Mouse (Mus musculus) heart, postnatal 0 days (tissue): ENCODE data around the gene Tnp2. TPM values are rescaled to one million over a fixed set of nuclear protein-coding genes. Genes with fewer than 3 reads are reported as not detected.

Source experiments
- ATAC-seq: fragments of 200-750 bp; cut with Nextera tagmentation; 2 replicates; pipeline ENCODE4 v1.8.0; 2017; ENCODE audit warnings: low read depth, moderate number of reproducible peaks, moderate library complexity; ENCODE audit not compliant: insufficient read depth
- DNase-seq: peaks from one replicate; pipeline ENCODE4 v3.0.0-alpha.2; 2016; ENCODE audit warnings: low spot score
- H3K27ac ChIP-seq: fragments of 300-500 bp; sonication (generic); 2 replicates; pipeline ENCODE4 v1.5.1; 2014; ENCODE audit warnings: low read depth, mild to moderate bottlenecking
- H3K27me3 ChIP-seq: fragments of 300-500 bp; sonication (generic); 2 replicates; pipeline ENCODE4 v1.6.1; 2014; ENCODE audit warnings: low read length, mixed read lengths; ENCODE audit not compliant: control insufficient read depth, insufficient read depth
- H3K36me3 ChIP-seq: fragments of 300-500 bp; sonication (generic); replicated peaks from 2 replicates; pipeline ENCODE4 v1.6.1; 2014; ENCODE audit warnings: low read length, mixed read lengths; ENCODE audit not compliant: control insufficient read depth, insufficient read depth
- H3K4me1 ChIP-seq: fragments of 300-500 bp; sonication (generic); 2 replicates; pipeline ENCODE4 v1.6.1; 2014; ENCODE audit warnings: antibody characterized with exemption; ENCODE audit not compliant: control insufficient read depth, insufficient read depth
- H3K4me2 ChIP-seq: fragments of 300-500 bp; sonication (generic); 2 replicates; pipeline ENCODE4 v1.6.1; 2014; ENCODE audit warnings: low read depth, mild to moderate bottlenecking, low read length, moderate library complexity
- H3K4me3 ChIP-seq: fragments of 300-500 bp; sonication (generic); 2 replicates; pipeline ENCODE4 v1.5.1; 2014; ENCODE audit warnings: low read depth, low read length
- H3K9ac ChIP-seq: fragments of 300-500 bp; sonication (generic); replicated peaks from 2 replicates; pipeline ENCODE4 v1.6.1; 2014; ENCODE audit warnings: low read depth, low read length, mixed read lengths
- H3K9me3 ChIP-seq: fragments of 300-500 bp; sonication (generic); replicated peaks from 2 replicates; pipeline ENCODE4 v1.6.1; 2016; ENCODE audit warnings: low read length; ENCODE audit not compliant: control insufficient read depth
- CTCF ChIP-seq: IDR thresholded peaks from 2 replicates; pipeline ENCODE4 v1.5.1; 2016; ENCODE audit warnings: antibody characterized with exemption, control low read depth, low read depth
- EP300 ChIP-seq: IDR thresholded peaks from 2 replicates; pipeline ENCODE4 v1.6.1; 2016; ENCODE audit warnings: antibody characterized with exemption, low read depth
- WGBS: fragments of 180-500 bp; shearing (Covaris S2); extraction: QIAGEN DNeasy Blood & Tissue Kit; methylation state at CpG from one replicate; pipeline ENCODE4 v1.1.7; 2014; 5-methylcytosine and 5-hydroxymethylcytosine counted together
- polyA plus RNA-seq: library from polyadenylated mRNA; unstranded; fragments of >200 nt; fragmentation: Nextera tagmentation; extraction: Ambion mirVana; gene quantifications from 2 replicates; pipeline ENCODE4 v1.2.1, GENCODE M21; 2015
- total RNA-seq: library from RNA; depleted of rRNA; stranded (reverse); fragments of >200 nt; gene quantifications from 2 replicates; pipeline ENCODE4 v1.2.3, GENCODE M21; 2014; ENCODE audit warnings: low replicate concordance

Tnp2 gene
- total and polyA plus RNA-seq, 2 experiments from 2014 or later: not detected

DNA sequence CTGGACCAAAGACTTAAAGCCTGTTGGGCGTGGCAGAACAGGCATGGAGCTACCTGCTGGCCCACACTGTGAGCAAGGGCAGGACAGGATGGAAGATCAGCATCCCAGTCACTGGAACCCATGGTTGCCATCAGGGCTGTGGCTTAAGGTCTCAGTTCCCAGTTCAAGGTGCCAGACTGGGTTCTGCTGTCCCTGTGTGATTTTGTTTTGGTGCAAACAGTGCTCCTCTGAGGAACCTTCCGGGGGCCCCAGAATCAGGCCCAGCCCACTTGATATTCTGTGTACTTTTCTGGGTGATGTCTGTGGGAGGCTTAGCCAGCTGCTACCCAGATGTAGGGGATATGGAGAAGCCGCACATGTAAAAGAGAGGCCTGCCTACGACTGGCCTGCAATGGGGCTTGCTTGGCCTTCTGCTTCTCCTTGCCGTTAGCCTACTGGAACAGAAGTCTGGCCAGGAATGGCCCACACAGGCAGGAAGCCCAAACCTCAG lies 7.8 kb downstream of the Tnp2 start:
- TF ChIP-seq CTCF (no peak), EP300 (no peak)
- Histone ChIP-seq H3K27me3 (no peaks in the 10 kb centered on the region), H3K9ac (no peak overlapping the region), H3K4me2 (no peak overlapping the region), H3K27ac (no peak overlapping the region), H3K4me1 (peaks cover 29% of the 10 kb centered on the region; the same call in 1 of the 2 replicates), H3K9me3 (no peaks in the 10 kb centered on the region), H3K4me3 (no peak overlapping the region), H3K36me3 (no peaks in the 10 kb centered on the region)
- no peak for ATAC-seq
- 75% methylated on average over 5 of the region's 5 CpGs for WGBS
- DNase-seq: no peak

DNA sequence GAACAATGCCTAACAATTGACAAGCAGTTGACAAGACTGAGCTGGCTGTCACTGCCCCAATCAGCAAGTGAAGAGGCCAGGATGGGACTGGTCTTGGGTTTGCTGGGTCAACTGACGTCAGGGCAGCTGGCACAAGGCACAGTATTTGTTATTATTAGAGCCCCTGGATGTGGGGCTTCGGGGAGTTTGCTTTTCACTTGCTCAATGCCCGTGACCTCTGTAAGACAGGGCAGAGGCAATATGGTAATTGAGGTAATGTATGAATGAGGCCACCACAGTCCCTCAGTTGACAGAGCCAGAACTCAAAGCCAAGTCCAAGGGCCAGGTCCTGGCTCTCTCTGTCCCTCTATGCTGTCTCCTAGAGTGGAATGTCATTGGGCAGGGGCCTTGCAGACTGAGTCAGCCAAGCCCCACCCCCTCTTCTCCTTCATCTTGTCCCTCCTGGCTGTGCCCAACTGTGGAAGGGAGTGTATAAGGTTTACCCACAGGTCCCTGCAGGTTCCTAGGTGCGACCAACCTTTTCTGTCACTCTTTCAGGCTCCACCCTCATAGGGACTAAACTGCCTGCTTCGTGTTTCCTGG lies 10.8 kb downstream of the Tnp2 start:
- no peak for TF ChIP-seq EP300
- peaks cover 19% of the 10 kb centered on the region; the same call in 1 of the 2 replicates for H3K4me1 ChIP-seq
- H3K36me3 ChIP-seq: no peaks in the 10 kb centered on the region
- no peak overlapping the region for H3K4me2 ChIP-seq
- H3K27me3 ChIP-seq: no peaks in the 10 kb centered on the region
- H3K9me3 ChIP-seq: no peaks in the 10 kb centered on the region
- H3K9ac ChIP-seq: no peak overlapping the region
- ATAC-seq: peak; percentile 11; the same call in 1 of the 2 replicates
- peak; percentile 19 for DNase-seq
- WGBS: 53% methylated on average over 5 of the region's 5 CpGs
- H3K4me3 ChIP-seq: no peak overlapping the region
- no peak overlapping the region for H3K27ac ChIP-seq

DNA sequence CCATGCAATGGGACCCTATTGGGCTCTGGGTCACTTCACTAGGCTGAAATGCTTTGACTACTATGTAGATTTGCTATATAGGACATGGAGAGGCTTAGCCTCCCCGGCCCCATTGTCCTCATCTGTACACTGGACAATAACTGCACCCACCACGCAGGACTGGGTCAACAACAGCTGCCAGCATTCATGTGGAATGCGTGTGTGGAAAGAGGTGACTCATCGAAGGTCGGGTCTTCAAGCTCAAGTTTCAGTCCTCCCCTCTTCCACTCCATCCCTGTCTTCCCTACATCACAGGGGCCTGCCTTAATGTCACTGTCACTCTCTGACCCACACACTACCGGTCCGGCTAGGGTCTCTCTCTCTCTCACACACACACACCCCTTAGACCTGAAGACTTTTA lies 12.1 kb downstream of the Tnp2 start:
- Histone ChIP-seq H3K9me3 (no peaks in the 10 kb centered on the region), H3K27me3 (no peaks in the 10 kb centered on the region), H3K4me1 (0 out of 2 replicates have a peak, but pooled peaks cover 11% of the 10 kb centered on the region), H3K4me3 (no peak overlapping the region), H3K36me3 (no peaks in the 10 kb centered on the region), H3K9ac (no peak overlapping the region), H3K4me2 (no peak overlapping the region), H3K27ac (no peak overlapping the region)
- DNase-seq (no peak), ATAC-seq (no peak)
- TF ChIP-seq EP300 (no peak), CTCF (no peak)
- WGBS: 34% methylated on average over 7 of the region's 7 CpGs

DNA sequence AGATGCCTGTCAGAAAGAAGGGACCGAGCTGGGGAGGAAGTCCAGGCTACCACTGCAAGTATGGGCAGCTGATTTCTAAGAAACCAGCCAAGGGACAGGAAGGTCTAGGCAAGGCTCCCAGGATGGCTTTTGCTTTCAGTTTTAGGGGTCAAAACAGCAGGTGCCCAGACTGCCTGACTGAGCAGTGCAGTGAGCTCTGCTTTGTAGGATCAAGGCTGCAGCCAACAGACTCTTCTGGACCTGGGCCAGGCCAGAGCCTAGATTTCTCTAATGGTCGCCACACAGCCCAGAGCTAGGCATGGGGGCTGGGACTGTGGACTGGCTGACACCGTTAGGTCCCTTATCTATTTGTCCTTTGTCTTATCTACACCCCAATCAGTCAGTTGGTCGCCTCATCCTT lies 13.7 kb downstream of the Tnp2 start:
- H3K9me3 ChIP-seq: no peaks in the 10 kb centered on the region
- H3K4me2 ChIP-seq: no peak overlapping the region
- DNase-seq: no peak
- H3K4me1 ChIP-seq: 0 out of 2 replicates have a peak, but pooled peaks cover 11% of the 10 kb centered on the region
- no peaks in the 10 kb centered on the region for H3K27me3 ChIP-seq
- TF ChIP-seq CTCF (no peak), EP300 (no peak)
- 51% methylated on average over 4 of the region's 4 CpGs for WGBS
- ATAC-seq: no peak
- no peak overlapping the region for H3K4me3 ChIP-seq
- H3K27ac ChIP-seq: no peak overlapping the region
- H3K9ac ChIP-seq: no peak overlapping the region
- H3K36me3 ChIP-seq: no peaks in the 10 kb centered on the region

DNA sequence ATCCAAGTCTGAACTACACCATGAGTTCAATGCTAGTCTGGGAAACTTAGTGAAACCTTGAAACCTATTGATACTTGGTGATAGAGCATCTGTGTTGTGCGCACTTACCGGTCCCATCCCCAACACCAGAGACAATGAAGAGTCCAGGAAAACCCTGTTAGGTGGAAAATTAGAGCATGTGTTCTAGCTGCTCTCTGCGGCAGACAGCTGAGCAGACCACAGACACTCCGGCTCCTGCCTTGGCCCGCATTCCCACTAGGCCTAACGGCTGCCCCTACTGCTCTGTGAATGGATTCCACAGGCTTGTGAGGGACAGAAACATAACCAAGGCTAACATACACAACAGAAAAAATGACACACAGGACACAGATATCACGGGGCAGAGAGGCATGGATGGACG lies 14.9 kb downstream of the Tnp2 start:
- 0 out of 2 replicates have a peak, but pooled peaks cover 11% of the 10 kb centered on the region for H3K4me1 ChIP-seq

More for the DNA sequence above, 14.9 kb downstream of the Tnp2 start:
- Histone ChIP-seq H3K4me2 (no peak overlapping the region), H3K9ac (no peak overlapping the region), H3K36me3 (no peaks in the 10 kb centered on the region), H3K27me3 (no peaks in the 10 kb centered on the region), H3K4me3 (no peak overlapping the region), H3K27ac (no peak overlapping the region), H3K9me3 (no peaks in the 10 kb centered on the region)
- DNase-seq (no peak), ATAC-seq (no peak)
- TF ChIP-seq CTCF (no peak), EP300 (no peak)
- WGBS: 81% methylated on average over 8 of the region's 8 CpGs
